Mouse (Mus musculus): ENCODE results near the gene Phlpp2. TPM values are rescaled to one million over a fixed set of nuclear protein-coding genes. Genes with fewer than 3 reads are reported as not detected.

Phlpp2 gene
- polyA plus RNA-seq, 1 experiment from 2014 or later: 2.8 TPM

DNA sequence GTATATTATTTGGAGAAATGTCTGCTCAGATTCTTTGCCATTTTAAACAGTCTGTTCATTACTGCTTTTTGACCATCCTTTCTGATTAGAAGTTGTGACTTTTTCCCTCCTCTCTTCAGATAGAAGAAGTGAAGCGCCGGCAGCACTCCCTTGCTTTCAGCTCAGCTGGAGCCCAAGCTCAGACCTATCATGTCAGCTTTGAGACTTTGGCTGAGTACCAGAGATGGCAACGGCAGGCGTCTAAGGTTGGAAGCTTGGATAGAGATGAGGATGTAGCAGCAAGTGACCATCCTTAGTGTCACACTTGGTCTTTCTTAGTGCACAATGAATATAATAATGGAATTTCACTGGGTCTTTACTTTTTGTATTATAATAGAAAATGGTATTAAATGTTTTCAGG lies 39.0 kb downstream of the Phlpp2 start:
- Histone ChIP-seq H3K36me3 (ENCODE audit: control insufficient read depth, insufficient read depth, low read length) (peaks cover 59% of the 10 kb centered on the region), H3K27me3 (replicated peaks; ENCODE audit: control insufficient read depth, insufficient read depth, low read length) (no peaks in the 10 kb centered on the region), H3K4me1 (ENCODE audit: control insufficient read depth, insufficient read depth, low read length) (no peaks in the 10 kb centered on the region), H3K9ac (ENCODE audit: low read depth, low read length) (no peak overlapping the region), H3K4me3 (ENCODE audit: low read depth, low read length) (no peak overlapping the region), H3K4me2 (ENCODE audit: low read depth, low read length) (no peak overlapping the region), H3K9me3 (ENCODE audit: control insufficient read depth, low read length) (no peaks in the 10 kb centered on the region), H3K27ac (replicated peaks; ENCODE audit: low read depth, low read length) (no peak overlapping the region)
- ATAC-seq (ENCODE audit: low read depth) (no peak), DNase-seq (ENCODE audit: low spot score) (no peak)
- WGBS: 93% methylated on average over 4 of the region's 4 CpGs

DNA sequence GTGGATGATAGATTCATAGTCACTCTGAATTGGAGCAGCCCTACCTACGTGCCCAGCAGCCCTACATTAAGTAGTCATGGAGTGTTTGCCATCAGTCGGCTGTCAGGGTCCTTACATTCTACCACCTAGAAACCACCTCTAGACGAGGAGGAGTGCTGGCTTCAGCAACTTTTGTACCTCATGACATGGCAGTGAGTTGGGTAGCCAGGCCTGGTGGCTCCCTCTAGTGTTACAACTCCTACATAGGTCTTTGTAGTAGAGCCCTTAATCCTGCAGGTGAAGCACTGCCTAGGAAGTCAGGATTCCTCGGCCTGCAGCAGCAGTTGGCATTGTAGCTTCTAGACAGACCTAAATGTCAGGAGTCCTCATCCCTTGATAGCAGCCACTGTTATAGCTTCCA lies 48.9 kb downstream of the Phlpp2 start:
- H3K4me3 ChIP-seq (ENCODE audit: low read depth, low read length): no peak overlapping the region
- no peaks in the 10 kb centered on the region for H3K27me3 ChIP-seq (replicated peaks; ENCODE audit: control insufficient read depth, insufficient read depth, low read length)
- no peaks in the 10 kb centered on the region for H3K4me1 ChIP-seq (ENCODE audit: control insufficient read depth, insufficient read depth, low read length)
- no peak overlapping the region for H3K27ac ChIP-seq (replicated peaks; ENCODE audit: low read depth, low read length)
- no peaks in the 10 kb centered on the region for H3K9me3 ChIP-seq (ENCODE audit: control insufficient read depth, low read length)
- DNase-seq (ENCODE audit: low spot score) (peak; percentile 54), ATAC-seq (ENCODE audit: low read depth) (no peak)
- WGBS: 60% methylated on average over 4 of the region's 4 CpGs
- peaks cover 79% of the 10 kb centered on the region for H3K36me3 ChIP-seq (ENCODE audit: control insufficient read depth, insufficient read depth, low read length)
- H3K4me2 ChIP-seq (ENCODE audit: low read depth, low read length): no peak overlapping the region
- H3K9ac ChIP-seq (ENCODE audit: low read depth, low read length): no peak overlapping the region

DNA sequence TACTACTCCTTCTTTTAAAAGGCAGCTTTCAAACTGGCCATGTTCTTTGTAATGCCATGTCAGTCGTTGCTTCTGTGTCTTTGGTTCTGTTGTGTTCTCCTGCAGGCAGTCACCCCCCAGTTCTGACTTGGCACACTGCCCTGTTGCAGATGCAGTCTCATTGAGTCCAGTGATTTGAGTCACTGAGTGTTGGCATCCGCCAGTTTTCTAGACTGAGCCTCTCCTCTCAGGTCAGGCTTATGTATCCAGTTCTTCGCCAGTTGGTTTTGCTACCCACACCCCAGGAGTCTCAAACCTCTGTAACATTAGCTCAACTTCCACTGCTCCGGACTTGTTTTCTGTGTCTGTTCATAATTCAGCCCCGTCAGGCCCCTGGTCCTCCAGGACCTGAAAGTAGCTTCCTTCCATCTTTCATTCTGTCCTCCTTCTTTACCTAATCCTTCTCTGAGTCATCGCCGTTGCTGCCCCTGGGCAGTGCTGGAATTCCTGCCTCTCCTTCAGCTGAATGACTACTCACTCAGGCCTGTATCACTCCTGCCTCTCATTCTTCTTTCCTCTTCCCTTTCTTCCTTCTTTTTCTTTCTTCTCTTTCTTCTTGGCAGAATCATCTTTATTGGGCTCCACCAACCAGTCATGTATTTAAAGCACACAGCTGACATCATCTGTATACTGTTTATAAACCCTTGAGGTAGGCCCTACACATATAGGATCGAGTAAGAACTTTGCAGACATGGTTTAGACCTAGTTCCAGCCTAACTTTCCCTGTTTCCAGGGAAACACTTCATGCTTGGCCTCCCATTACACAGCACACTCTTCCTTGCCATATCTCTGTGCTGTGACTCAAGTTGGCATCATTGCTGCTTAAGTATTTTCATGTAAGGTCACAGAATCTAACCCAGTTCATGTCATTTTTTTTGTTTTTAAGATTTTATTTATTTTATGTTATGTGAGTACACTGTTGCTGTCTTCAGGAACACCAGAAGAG lies 52.4 kb downstream of the Phlpp2 start:
- Histone ChIP-seq H3K27ac (replicated peaks; ENCODE audit: low read depth, low read length) (no peak overlapping the region), H3K4me3 (ENCODE audit: low read depth, low read length) (no peak overlapping the region), H3K4me2 (ENCODE audit: low read depth, low read length) (no peak overlapping the region), H3K4me1 (ENCODE audit: control insufficient read depth, insufficient read depth, low read length) (no peaks in the 10 kb centered on the region), H3K36me3 (ENCODE audit: control insufficient read depth, insufficient read depth, low read length) (peaks cover 70% of the 10 kb centered on the region), H3K27me3 (replicated peaks; ENCODE audit: control insufficient read depth, insufficient read depth, low read length) (no peaks in the 10 kb centered on the region), H3K9ac (ENCODE audit: low read depth, low read length) (no peak overlapping the region), H3K9me3 (ENCODE audit: control insufficient read depth, low read length) (no peaks in the 10 kb centered on the region)
- WGBS: 78% methylated on average over 8 of the region's 8 CpGs
- ATAC-seq (ENCODE audit: low read depth) (no peak), DNase-seq (ENCODE audit: low spot score) (peak; percentile 10)

DNA sequence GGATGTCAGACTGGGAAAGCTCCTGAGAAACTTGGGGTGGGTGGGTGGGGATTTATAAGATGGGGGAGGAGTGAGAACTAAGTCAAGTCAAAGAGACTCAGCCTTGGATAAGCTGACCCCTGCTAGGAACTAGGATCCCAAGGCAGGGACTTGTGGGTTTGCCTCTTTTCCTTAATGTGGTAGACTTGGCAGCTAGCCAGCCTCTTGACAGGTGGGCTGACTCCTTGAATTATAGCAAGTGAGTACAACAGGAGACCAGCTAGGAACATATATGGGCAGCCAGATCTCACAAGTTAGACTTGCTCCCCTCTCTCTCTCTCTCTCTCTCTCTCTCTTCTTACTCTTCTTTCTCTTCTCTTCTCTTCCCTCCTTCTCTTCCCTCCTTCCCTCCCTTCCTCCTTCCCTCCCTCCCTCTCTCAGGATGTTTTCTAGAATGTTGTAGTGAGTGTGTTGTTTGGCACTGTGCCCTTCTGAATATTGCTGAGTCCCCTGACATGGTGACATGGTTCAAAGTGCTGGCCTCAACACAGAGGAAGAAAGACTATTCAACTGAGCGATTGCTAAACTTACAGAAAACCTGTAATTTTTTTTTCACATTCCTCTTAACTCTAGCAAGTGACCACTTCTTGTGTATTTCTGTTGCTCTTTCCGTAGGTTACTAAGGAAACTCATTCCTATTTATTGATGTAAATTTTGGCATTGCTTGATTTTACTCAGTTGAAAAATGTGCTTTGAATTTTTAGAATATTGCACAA lies 73.4 kb downstream of the Phlpp2 start:
- H3K9me3 ChIP-seq (ENCODE audit: control insufficient read depth, low read length): no peaks in the 10 kb centered on the region
- peaks cover 57% of the 10 kb centered on the region for H3K36me3 ChIP-seq (ENCODE audit: control insufficient read depth, insufficient read depth, low read length)
- WGBS: 82% methylated on average over 2 of the region's 2 CpGs
- ATAC-seq (ENCODE audit: low read depth) (no peak), DNase-seq (ENCODE audit: low spot score) (peak; percentile 52)
- H3K27ac ChIP-seq (replicated peaks; ENCODE audit: low read depth, low read length): no peak overlapping the region
- H3K27me3 ChIP-seq (replicated peaks; ENCODE audit: control insufficient read depth, insufficient read depth, low read length): peaks cover under 1% of the 10 kb centered on the region; the same call in 1 of the 2 replicates
- H3K4me3 ChIP-seq (ENCODE audit: low read depth, low read length): no peak overlapping the region
- H3K4me2 ChIP-seq (ENCODE audit: low read depth, low read length): no peak overlapping the region
- no peak overlapping the region for H3K9ac ChIP-seq (ENCODE audit: low read depth, low read length)
- H3K4me1 ChIP-seq (ENCODE audit: control insufficient read depth, insufficient read depth, low read length): no peaks in the 10 kb centered on the region

DNA sequence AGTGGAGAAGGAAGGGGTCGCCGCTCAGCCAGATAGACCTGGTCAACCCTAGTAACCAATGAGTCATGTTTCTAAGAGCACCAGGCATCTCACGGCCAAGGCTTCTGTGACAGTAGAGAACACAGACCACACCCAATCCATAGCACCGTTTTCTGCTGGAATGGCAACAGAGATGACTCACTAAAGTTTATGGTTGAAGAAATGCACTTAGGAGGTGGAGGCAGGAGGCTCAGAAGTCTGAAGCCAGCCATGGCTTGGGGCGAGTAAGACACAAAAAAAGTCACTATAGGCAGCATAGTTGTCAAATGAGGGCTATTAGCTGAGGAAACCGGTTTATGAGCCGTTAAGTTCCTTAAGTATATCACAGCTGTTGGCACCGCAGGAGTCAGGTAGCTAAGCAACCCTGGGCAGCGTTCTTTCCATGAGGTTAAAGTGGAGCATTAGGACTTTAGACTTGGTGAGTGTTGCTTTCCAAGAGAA lies 76.9 kb downstream of the Phlpp2 start:
- no peak for DNase-seq (ENCODE audit: low spot score)
- no peaks in the 10 kb centered on the region for H3K9me3 ChIP-seq (ENCODE audit: control insufficient read depth, low read length)
- peaks cover 12% of the 10 kb centered on the region for H3K27me3 ChIP-seq (replicated peaks; ENCODE audit: control insufficient read depth, insufficient read depth, low read length)

DNA sequence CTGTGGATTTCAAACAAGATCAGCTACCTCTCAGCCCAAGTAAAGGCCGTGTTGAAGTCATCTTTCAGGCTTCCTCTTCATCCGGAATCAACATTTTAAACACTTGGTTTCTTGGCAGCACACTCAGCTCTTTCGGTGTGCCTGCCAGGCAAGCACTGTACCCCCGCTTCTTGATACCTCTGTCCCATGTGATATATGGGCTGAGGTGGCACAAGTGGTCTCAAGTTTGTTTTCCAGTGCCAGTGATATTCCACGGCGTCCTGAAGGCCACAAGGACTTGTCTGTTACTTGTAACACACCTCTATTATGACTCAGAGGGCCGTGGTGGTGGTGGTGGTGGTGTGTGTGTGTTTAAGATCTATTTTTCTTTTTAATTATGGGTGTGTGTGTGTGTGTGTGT lies 77.4 kb downstream of the Phlpp2 start:
- Histone ChIP-seq H3K9me3 (ENCODE audit: control insufficient read depth, low read length) (no peaks in the 10 kb centered on the region), H3K4me3 (ENCODE audit: low read depth, low read length) (no peak overlapping the region), H3K36me3 (ENCODE audit: control insufficient read depth, insufficient read depth, low read length) (peaks cover 26% of the 10 kb centered on the region), H3K27me3 (replicated peaks; ENCODE audit: control insufficient read depth, insufficient read depth, low read length) (peaks cover 12% of the 10 kb centered on the region), H3K4me2 (ENCODE audit: low read depth, low read length) (no peak overlapping the region), H3K27ac (replicated peaks; ENCODE audit: low read depth, low read length) (no peak overlapping the region), H3K4me1 (ENCODE audit: control insufficient read depth, insufficient read depth, low read length) (no peaks in the 10 kb centered on the region), H3K9ac (ENCODE audit: low read depth, low read length) (no peak overlapping the region)
- ATAC-seq (ENCODE audit: low read depth) (no peak), DNase-seq (ENCODE audit: low spot score) (no peak)
- WGBS: 76% methylated on average over 7 of the region's 7 CpGs

More for the DNA sequence above, 76.9 kb downstream of the Phlpp2 start:
- no peak for ATAC-seq (ENCODE audit: low read depth)
- Histone ChIP-seq H3K27ac (replicated peaks; ENCODE audit: low read depth, low read length) (no peak overlapping the region), H3K4me3 (ENCODE audit: low read depth, low read length) (no peak overlapping the region), H3K9ac (ENCODE audit: low read depth, low read length) (no peak overlapping the region), H3K36me3 (ENCODE audit: control insufficient read depth, insufficient read depth, low read length) (peaks cover 31% of the 10 kb centered on the region), H3K4me2 (ENCODE audit: low read depth, low read length) (no peak overlapping the region), H3K4me1 (ENCODE audit: control insufficient read depth, insufficient read depth, low read length) (no peaks in the 10 kb centered on the region)
- 66% methylated on average over 9 of the region's 9 CpGs for WGBS

DNA sequence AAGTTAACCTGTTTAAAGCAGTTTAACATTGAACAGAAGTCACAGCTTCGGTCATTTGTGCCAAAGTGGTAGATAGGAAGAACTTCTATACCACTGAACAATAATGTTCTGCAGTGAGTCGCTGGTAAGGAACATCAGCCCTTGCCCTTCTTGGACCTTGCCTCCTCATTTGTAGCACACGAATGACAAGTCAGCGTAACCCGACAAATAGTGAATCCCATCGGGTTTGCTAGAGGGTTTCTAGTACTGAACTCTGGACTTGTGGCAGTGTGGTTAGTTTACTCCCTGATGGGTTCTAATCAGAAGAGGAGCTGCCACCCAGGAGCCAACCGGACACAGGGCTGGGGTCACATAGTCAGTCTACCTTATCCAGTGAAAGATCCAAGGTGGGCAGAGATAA lies 77.9 kb downstream of the Phlpp2 start:
- Histone ChIP-seq H3K4me1 (ENCODE audit: control insufficient read depth, insufficient read depth, low read length) (no peaks in the 10 kb centered on the region), H3K27me3 (replicated peaks; ENCODE audit: control insufficient read depth, insufficient read depth, low read length) (peaks cover 12% of the 10 kb centered on the region), H3K9ac (ENCODE audit: low read depth, low read length) (no peak overlapping the region), H3K4me3 (ENCODE audit: low read depth, low read length) (no peak overlapping the region), H3K36me3 (ENCODE audit: control insufficient read depth, insufficient read depth, low read length) (peaks cover 20% of the 10 kb centered on the region), H3K4me2 (ENCODE audit: low read depth, low read length) (no peak overlapping the region), H3K27ac (replicated peaks; ENCODE audit: low read depth, low read length) (no peak overlapping the region), H3K9me3 (ENCODE audit: control insufficient read depth, low read length) (no peaks in the 10 kb centered on the region)
- DNase-seq (ENCODE audit: low spot score) (no peak), ATAC-seq (ENCODE audit: low read depth) (no peak)
- 90% methylated on average over 7 of the region's 7 CpGs for WGBS

DNA sequence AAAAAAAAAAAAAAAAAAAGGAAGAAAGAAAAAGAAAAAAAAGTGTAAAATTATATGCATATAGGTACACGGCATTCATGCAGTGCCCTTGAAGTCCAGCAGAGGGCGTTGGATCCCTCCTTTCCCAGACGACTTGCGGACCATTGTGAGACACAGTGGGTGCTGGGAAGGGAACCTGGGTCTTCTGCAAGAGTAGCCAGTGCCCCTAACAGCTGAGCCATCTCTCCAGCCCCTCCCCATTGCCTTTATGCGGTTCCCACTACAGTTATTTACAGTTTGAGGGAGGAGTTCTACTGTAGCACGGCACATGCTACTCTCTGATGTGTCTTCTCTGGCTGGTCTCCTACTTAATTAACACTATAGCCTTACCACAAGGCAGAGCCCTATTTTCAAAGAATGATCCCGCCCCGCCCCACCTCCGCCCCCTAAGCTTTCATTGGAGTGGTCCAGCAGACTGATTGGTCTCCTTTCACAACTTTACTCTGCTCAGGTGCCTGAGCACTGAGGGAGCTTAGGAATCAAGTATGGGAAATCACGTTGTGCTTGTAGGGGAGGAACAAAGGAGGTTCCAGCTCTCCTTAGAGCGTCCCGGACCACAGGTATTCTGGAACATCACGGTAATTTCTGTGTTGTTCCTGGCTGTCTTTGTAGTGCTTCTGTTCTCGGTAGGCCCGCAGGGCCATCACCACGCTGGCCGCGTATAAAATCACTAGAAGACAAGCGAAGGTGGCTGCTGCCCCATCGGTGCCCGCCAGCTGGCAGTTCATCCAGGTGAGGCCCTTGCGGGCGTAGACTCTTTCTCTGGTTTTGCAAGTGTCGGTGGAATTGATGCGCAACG lies 79.3 kb downstream of the Phlpp2 start:
- DNase-seq (ENCODE audit: low spot score) (peak; percentile 50), ATAC-seq (ENCODE audit: low read depth) (peak; percentile 78)
- Histone ChIP-seq H3K4me2 (ENCODE audit: low read depth, low read length) (peak overlapping the region; percentile 60), H3K36me3 (ENCODE audit: control insufficient read depth, insufficient read depth, low read length) (peaks cover 13% of the 10 kb centered on the region; the same call in 1 of the 2 replicates), H3K27ac (replicated peaks; ENCODE audit: low read depth, low read length) (no peak overlapping the region), H3K9me3 (ENCODE audit: control insufficient read depth, low read length) (no peaks in the 10 kb centered on the region), H3K27me3 (replicated peaks; ENCODE audit: control insufficient read depth, insufficient read depth, low read length) (peaks cover 12% of the 10 kb centered on the region), H3K4me3 (ENCODE audit: low read depth, low read length) (peak overlapping the region; percentile 33), H3K4me1 (ENCODE audit: control insufficient read depth, insufficient read depth, low read length) (no peaks in the 10 kb centered on the region), H3K9ac (ENCODE audit: low read depth, low read length) (peak overlapping the region; percentile 50; the same call in 1 of the 2 replicates)
- WGBS: 4% methylated on average over 24 of the region's 26 CpGs

Measured in embryonic facial prominence, embryonic 14.5 days (tissue).